Mouse (Mus musculus): Measurements from ENCODE around the gene Rabgap1l.
"Not testable (repeated sequence)": the region's sequence is repeated elsewhere in the genome, so short reads cannot be mapped to it uniquely, and the experiment has no call there.

Gene Rabgap1l

GRCm38 (mm10) chr1:160306866-160307616, 486.0 kb downstream of the Rabgap1l start:
- no peak for DNase-seq

GRCm38 (mm10) chr1:160306336-160306735, 486.7 kb downstream of the Rabgap1l start:
- DNase-seq = no peak

- DNase-seq = no peak
These were observed 487.2 kb downstream of the Rabgap1l start for GRCm38 (mm10) chr1:160305826-160306225.

GRCm38 (mm10) chr1:160304969-160305498, 488.0 kb downstream of the Rabgap1l start:
- no peak for DNase-seq

- DNase-seq = no peak
These were observed 490.7 kb downstream of the Rabgap1l start for GRCm38 (mm10) chr1:160302268-160302667.

- no peak for DNase-seq
These were observed 491.9 kb downstream of the Rabgap1l start for GRCm38 (mm10) chr1:160301156-160301555.

- DNase-seq = no peak
These were observed 492.3 kb downstream of the Rabgap1l start for GRCm38 (mm10) chr1:160300704-160301103.

GRCm38 (mm10) chr1:160299979-160300378, 493.0 kb downstream of the Rabgap1l start:
- DNase-seq = no peak

- no peak for DNase-seq
These were observed 494.1 kb downstream of the Rabgap1l start for GRCm38 (mm10) chr1:160298893-160299292.

GRCm38 (mm10) chr1:160297701-160298100, 495.3 kb downstream of the Rabgap1l start:
- DNase-seq = no peak

- no peak for DNase-seq
These were observed 497.7 kb downstream of the Rabgap1l start for GRCm38 (mm10) chr1:160295323-160295722.

GRCm38 (mm10) chr1:160293488-160293887, 499.5 kb downstream of the Rabgap1l start:
- DNase-seq = no peak

GRCm38 (mm10) chr1:160292058-160292457, 501.0 kb downstream of the Rabgap1l start:
- DNase-seq = no peak

GRCm38 (mm10) chr1:160290242-160290641, 502.8 kb downstream of the Rabgap1l start:
- DNase-seq = no peak

- DNase-seq = peak; percentile 49
These were observed 505.9 kb downstream of the Rabgap1l start for GRCm38 (mm10) chr1:160287058-160287645.

- peak; percentile 67 for DNase-seq
These were observed 506.5 kb downstream of the Rabgap1l start for GRCm38 (mm10) chr1:160286400-160287057.

GRCm38 (mm10) chr1:160284241-160284640, 508.8 kb downstream of the Rabgap1l start:
- DNase-seq = no peak

GRCm38 (mm10) chr1:160282166-160282874, 510.7 kb downstream of the Rabgap1l start:
- not testable (repeated sequence) for DNase-seq

GRCm38 (mm10) chr1:160281337-160282084, 511.5 kb downstream of the Rabgap1l start:
- no peak for DNase-seq

- no peak for DNase-seq
These were observed 512.4 kb downstream of the Rabgap1l start for GRCm38 (mm10) chr1:160280603-160281002.

GRCm38 (mm10) chr1:160277940-160278682, 514.9 kb downstream of the Rabgap1l start:
- DNase-seq = peak; percentile 73

Measured in cerebellum, adult 8-10 months (tissue).